Mouse (Mus musculus): Measurements from ENCODE around the gene Otogl.

DNA sequence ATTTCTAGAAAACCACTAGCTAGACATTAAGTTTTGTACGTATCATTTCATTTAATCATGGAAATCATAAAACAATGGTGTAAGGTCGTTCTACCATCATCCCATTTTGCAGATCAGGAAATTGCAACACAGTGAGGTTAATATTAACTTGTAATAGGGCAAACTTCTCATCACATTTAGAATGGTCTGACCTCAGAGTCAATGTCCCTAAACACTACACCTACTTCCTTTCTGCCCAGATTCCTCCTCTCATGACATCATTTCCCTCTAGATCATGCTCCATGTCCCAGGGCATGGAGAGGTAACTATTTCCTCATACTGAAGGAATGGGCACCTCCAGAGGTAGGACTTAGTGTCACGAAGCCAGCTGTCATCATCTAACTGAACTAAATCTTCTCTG is 22.1 kb upstream of the Otogl start:
- TF ChIP-seq CTCF (IDR thresholded peaks at IDR 0.05; ENCODE audit: extremely low read depth, insufficient read depth, low read length) (no peak), POLR2A (IDR thresholded peaks at IDR 0.05; ENCODE audit: extremely low read depth, insufficient read depth, low read length) (no peak)

Data from cortical plate, adult 2 months (tissue).